Mouse (Mus musculus): ENCODE measurements around the gene Sowahc. TPM values are rescaled to one million over a fixed set of nuclear protein-coding genes. Genes with fewer than 3 reads are reported as not detected.

Gene Sowahc
- polyA plus RNA-seq, 1 experiment from 2014 or later = 14.7 TPM

Other genes starting within 250 kb of the Sowahc start
- 17.5 and 18.1 TPM in 2 replicates for gene Sept10, start 106 bp upstream of the Sowahc start, polyA plus RNA-seq (2015; fragmentation: Nextera tagmentation; extraction: Ambion mirVana)
- gene P4ha1, start 101.3 kb downstream of the Sowahc start, polyA plus RNA-seq (2015; fragmentation: Nextera tagmentation; extraction: Ambion mirVana) = 23.1 and 27.4 TPM in 2 replicates
- gene Gm10273, start 173.7 kb downstream of the Sowahc start, polyA plus RNA-seq (2015; fragmentation: Nextera tagmentation; extraction: Ambion mirVana) = 1.8 TPM in 1 of 2 replicates, not detected in the other
- not detected in 2 replicates for gene Pla2g12b, start 181.7 kb downstream of the Sowahc start, polyA plus RNA-seq (2015; fragmentation: Nextera tagmentation; extraction: Ambion mirVana)
- gene Oit3, start 219.8 kb downstream of the Sowahc start, polyA plus RNA-seq (2015; fragmentation: Nextera tagmentation; extraction: Ambion mirVana) = 0.16 TPM in 1 of 2 replicates, not detected in the other